Mouse (Mus musculus) adipocyte (in vitro differentiated cells): ENCODE data around the gene Il21.
A peak's percentile ranks its signal among the peaks of the same experiment; 100 is the strongest.

Source experiments
- DNase-seq: peaks from one replicate; pipeline ENCODE4 v3.0.0-alpha.2; 2016; ENCODE audit warnings: low spot score

The Il21 gene

DNA sequence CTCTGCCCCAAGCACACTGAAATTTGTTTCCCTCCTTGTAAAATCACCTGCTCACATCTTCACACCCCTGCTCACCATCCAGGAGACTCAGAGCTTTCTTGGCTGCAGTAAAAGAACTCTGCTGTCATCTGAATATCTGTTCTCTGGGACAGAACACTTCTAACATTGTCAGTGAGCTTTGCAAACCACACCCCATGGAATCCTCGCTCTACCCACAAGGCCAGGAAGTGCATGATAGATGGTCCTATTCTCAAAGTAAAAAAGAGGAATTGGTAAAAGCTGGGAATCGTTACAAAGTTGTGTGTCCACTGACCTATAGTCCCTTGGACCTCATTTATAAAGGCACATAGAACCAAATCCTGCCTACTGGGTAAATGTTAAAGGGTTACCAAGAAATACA lies 40.5 kb downstream of the Il21 start:
- DNase-seq, result no peak

DNA sequence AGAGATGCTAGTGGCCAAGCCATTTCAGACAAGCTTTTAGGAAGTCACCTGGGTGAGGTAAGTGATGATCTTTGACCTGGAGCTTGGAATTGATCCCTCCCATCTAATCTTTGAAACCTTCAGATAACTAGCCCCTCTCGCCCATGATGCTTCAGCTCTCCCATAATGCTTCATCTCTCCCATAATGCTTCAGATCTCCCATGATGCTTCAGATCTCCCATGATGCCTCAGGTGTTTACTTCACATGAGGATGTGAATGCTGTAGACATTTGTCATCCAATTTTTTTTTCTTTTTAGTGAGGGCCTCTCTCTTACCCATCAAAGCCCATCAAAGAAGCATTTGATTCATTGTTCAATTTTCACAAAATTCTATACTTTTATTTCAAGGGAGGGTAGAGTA lies 46.9 kb downstream of the Il21 start:
- no peak for DNase-seq

DNA sequence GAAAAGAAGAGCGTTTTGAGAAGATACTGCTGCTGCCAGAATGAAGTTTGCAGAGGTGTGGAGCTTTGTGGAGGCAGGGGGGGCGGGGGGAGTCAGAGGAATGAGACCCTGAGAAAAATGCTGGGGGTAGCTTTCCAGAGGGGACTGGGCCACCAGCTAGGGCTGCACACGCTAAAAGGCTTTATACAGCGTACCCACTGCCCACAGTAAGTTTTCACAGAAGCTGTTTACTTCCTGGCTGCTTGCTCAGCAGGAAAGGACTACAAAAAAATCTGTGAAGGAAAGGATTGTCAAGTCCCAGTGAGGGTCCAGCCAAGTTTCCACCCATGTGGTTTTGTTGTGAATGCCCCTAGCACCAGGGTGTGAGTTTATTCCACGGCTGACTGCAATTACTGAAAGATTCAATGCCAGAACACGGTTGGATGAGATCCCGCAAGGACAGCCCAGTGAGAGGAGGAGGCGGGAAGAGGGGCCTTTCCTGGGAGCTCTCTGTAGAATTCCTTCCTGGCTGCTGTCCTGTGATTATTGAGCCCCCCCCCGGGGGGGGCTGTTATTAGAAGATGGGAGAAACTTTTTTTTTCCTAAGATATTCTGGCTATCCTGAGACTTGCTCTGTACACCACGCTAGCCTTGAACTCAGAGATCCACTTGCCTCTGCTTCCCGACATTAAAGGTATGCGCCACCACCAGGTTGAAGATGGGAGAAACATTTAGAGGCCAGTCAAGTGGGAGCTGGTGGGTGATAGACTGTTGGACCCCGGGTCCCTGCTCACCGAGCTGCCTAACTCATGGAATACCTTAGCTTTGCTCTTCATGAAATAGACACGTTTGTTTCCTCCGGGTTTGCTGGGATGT lies 49.8 kb downstream of the Il21 start:
- peak; percentile 8 for DNase-seq

DNA sequence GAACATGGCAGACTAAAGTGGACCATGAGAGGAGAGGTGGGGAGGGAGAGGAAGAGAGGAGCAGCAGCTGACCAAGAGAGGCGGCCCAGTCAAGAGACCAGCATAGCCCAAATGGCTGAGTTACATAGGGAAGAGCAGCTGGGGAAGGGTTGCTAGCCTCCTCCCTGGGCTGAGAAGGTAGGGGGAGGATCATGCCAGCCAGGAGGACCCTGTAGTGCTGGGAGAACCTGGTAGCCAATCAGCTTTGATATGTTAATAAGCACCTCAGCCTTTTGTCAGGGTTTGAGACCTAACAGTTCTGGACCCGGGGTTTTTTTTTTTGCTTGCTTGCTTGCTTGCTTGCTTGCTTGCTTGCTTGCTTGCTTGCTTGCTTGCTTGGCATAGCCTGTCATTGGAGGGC lies 51.4 kb downstream of the Il21 start:
- no peak for DNase-seq

DNA sequence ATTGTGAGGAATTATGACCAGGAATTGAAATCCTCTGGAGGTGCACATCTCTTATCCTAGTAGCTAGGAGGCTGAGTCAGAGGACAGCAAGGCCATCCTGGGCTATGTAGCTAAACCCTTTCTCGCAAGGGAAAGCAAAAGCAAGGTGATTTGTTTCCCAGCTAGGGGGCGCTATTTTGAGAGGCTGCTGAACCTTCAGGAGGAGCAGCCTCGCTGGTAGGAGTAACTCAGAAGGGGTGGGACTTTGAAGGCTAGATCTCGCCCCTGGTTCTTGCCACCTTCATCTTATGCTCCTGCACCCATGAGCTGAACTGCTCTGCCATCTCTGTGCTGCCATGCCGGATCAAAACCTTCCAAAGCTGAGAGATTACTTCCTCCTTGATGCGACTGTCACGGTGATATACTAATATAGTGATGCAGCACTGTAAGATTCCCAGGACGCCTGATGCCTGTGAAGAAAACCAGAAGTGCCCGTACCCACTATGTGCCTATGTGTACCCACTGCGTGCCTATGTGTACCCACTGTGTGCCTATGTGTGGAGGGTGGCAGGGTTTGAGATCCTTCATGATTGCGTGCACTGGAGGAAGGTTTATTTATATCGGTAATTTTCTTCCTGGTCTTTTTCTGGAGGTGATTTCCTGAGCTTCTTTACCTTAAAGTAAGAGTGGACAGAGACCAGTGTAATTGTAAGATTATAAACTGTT lies 52.2 kb downstream of the Il21 start:
- no peak for DNase-seq

DNA sequence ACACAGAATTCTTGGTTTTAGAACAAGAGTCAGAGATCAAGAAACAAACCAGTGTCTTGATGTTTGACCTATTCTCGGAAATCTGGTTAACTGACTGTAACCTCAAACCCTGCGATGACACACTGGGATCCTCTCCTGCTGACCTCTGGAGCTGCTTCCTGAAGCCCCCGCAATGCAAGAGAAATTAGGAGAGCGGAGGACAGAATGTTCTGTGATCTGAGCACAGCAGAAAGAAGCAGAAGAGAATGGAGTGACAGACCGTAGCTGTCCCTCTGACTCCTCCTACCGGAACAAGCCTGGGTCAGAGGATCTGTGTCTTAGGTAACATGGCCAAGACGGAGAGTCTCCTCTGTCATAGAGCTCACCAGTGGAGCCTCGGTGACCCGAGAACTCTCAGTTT lies 53.0 kb downstream of the Il21 start:
- DNase-seq, result no peak

DNA sequence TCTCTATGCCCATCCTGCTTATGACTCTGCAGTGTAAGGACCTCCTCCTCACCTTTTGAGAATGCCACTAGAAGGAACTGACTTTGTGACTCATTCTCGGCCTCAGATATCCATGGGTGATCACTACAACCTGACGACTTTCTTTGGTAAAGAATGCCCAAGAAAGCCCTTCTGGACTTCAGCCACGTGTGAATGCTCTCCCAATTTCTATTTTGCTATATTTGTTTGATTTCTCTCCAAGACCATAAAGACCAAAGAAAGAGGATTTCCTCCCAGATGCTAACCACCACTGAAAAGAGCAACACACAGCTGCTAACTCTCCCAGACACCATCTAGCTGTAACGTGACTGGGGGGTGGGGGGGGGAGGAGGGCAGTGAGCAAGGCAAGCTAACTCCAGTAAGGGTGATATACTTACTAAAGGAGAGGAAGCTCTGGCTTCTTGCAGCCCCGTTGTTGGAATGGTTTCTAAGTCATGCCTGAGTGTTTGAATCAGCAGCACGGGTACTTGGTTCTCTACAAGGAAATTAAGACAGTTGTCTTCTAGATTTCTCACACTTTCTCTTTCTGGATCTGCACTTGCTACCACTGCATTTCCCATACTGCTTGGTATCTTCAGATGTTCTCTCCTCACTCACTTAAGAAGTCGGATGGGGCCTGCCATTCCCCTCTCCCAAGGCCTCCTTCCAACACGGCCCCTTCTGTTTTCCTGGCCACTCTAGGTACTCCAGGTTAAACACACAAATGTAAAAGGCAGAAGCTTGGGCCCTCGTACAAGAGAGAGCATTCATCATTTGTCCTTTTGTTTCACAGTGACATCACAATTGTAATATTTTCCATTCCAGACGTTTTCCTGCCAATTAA lies 57.5 kb downstream of the Il21 start:
- no peak for DNase-seq

DNA sequence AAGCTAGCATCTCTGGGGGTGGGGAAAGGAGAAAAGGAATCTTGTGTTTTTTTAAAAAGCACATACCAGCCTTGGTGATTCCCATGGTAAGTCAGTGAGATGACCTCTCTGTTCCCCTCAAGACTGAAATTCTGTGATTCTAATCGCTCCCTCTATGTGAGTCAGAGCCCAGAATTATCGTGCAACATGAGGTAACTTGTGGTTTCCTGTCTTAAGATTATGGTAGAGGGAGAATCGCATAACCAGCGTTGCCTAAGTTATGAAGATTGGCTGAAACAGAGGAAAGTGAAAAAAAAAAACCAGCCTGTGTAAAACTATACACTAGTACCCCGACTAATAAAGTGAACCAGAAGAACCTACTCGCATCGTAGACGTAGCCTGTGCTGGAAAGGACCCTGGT lies 59.2 kb downstream of the Il21 start:
- DNase-seq, result no peak
